Mouse (Mus musculus): Measurements from ENCODE around the gene Acp2.

DNA sequence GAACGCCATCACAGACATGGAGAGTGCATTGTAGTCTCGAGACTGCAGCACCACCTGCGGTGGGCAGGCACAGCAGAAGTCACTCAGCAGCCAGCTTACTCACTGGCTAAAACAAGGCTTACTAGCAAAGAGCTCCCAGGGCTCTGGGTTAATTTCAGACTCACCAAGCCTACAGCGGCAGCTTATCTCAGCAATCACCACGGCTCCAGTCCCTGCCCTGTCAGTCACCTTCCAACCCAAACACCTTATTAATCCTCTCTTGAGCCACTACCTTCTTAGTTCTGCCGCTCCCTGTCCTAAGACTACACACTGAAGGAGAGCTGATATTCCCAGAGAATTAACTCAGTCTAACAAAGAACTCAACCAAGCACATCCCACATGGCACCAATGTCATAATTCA, 26.5 kb upstream of the Acp2 start:
- TF ChIP-seq POLR2A (IDR thresholded peaks at IDR 0.05; ENCODE audit: extremely low read depth, insufficient read depth, low read length) (no peak), CTCF (IDR thresholded peaks at IDR 0.05; ENCODE audit: low read depth, low read length) (no peak)
